Mouse (Mus musculus): ENCODE measurements around the gene Prep. TPM values are rescaled to one million over a fixed set of nuclear protein-coding genes. Genes with fewer than 3 reads are reported as not detected.

The Prep gene
- polyA plus RNA-seq, 1 experiment, result 7.8 TPM

DNA sequence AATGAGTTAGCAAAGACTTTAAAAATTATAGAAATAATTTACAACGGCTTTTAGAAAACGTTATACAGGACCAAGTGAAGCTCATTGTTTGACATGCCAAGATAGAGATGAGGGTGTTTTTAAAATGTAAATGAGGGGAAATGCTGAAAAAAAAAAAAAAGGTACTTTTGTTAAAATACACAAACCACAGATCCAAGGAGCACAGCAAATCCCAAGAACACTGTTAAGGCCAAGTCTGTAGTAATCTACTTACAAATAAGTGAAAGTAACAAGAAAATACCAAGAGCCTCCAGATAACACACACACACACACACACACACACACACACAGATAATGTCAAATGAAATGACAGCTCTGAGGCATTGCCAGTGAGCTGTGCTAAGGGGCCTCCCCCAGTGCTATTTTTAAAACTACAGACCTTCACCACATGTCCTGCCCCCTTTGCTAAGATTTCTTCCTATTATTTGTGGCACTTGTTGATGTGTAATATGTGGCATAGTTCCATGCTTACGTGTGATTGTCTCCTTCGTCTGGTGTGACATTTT, 37.6 kb downstream of the Prep start:
- Histone ChIP-seq H3K4me3 (replicated peaks; ENCODE audit: insufficient read depth, low read depth, low read length) (no peak overlapping the region), H3K4me1 (ENCODE audit: control insufficient read depth, insufficient read depth, low read length) (no peaks in the 10 kb centered on the region), H3K27me3 (ENCODE audit: control insufficient read depth, insufficient read depth, low read length) (no peaks in the 10 kb centered on the region), H3K27ac (ENCODE audit: insufficient read depth, low read length) (no peak overlapping the region)
- 42% methylated on average over 4 of the region's 4 CpGs for WGBS
- DNase-seq, result no peak
- TF ChIP-seq POLR2A (IDR thresholded peaks at IDR 0.05; ENCODE audit: borderline replicate concordance, insufficient read depth, low read length) (no peak), CTCF (IDR thresholded peaks at IDR 0.05; ENCODE audit: borderline replicate concordance, insufficient read depth, low read depth, low read length) (no peak)

GRCm38 (mm10) chr10:45106541-45106940, 39.5 kb downstream of the Prep start:
- no peak for DNase-seq
- no peak for TF ChIP-seq POLR2A (IDR thresholded peaks at IDR 0.05; ENCODE audit: borderline replicate concordance, insufficient read depth, low read length)
- TF ChIP-seq CTCF (IDR thresholded peaks at IDR 0.05; ENCODE audit: borderline replicate concordance, insufficient read depth, low read depth, low read length), result no peak

DNA sequence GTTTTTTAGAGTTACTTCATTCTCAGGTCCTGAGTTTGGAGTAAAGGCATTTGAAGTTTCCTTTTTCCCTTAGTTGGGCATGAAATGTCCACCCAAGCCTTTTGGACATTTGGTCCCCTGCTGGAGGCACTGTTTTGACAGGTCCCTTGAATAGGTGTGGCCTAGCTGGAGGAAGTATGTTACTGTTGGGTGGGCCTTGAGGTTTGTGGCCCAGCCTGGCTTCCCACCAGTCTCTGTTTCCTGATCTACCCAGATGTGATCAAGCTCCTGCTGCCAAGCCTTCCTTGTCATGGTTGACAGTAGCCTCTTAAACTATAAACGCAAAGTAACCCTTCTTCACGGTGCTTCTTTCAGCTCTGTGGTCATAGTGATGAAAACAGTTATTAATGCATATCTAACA, 40.3 kb downstream of the Prep start:
- Histone ChIP-seq H3K4me3 (replicated peaks; ENCODE audit: insufficient read depth, low read depth, low read length) (no peak overlapping the region), H3K4me1 (ENCODE audit: control insufficient read depth, insufficient read depth, low read length) (no peaks in the 10 kb centered on the region), H3K27me3 (ENCODE audit: control insufficient read depth, insufficient read depth, low read length) (no peaks in the 10 kb centered on the region), H3K27ac (ENCODE audit: insufficient read depth, low read length) (no peak overlapping the region)
- TF ChIP-seq POLR2A (IDR thresholded peaks at IDR 0.05; ENCODE audit: borderline replicate concordance, insufficient read depth, low read length) (no peak), CTCF (IDR thresholded peaks at IDR 0.05; ENCODE audit: borderline replicate concordance, insufficient read depth, low read depth, low read length) (no peak)
- no peak for DNase-seq
- WGBS, result 88% methylated on average over 2 of the region's 2 CpGs

More at GRCm38 (mm10) chr10:45106541-45106940, 39.5 kb downstream of the Prep start:
- no peaks in the 10 kb centered on the region for H3K4me1 ChIP-seq (ENCODE audit: control insufficient read depth, insufficient read depth, low read length)
- WGBS, result 97% methylated on average over 4 of the region's 4 CpGs
- no peak overlapping the region for H3K27ac ChIP-seq (ENCODE audit: insufficient read depth, low read length)
- H3K4me3 ChIP-seq (replicated peaks; ENCODE audit: insufficient read depth, low read depth, low read length), result no peak overlapping the region
- no peaks in the 10 kb centered on the region for H3K27me3 ChIP-seq (ENCODE audit: control insufficient read depth, insufficient read depth, low read length)

GRCm38 (mm10) chr10:45109041-45109440, 42.0 kb downstream of the Prep start:
- WGBS, result 98% methylated on average over 8 of the region's 8 CpGs
- DNase-seq, result no peak
- H3K27ac ChIP-seq (ENCODE audit: insufficient read depth, low read length), result no peak overlapping the region
- no peaks in the 10 kb centered on the region for H3K27me3 ChIP-seq (ENCODE audit: control insufficient read depth, insufficient read depth, low read length)
- no peaks in the 10 kb centered on the region for H3K4me1 ChIP-seq (ENCODE audit: control insufficient read depth, insufficient read depth, low read length)
- no peak overlapping the region for H3K4me3 ChIP-seq (replicated peaks; ENCODE audit: insufficient read depth, low read depth, low read length)
- TF ChIP-seq CTCF (IDR thresholded peaks at IDR 0.05; ENCODE audit: borderline replicate concordance, insufficient read depth, low read depth, low read length) (no peak), POLR2A (IDR thresholded peaks at IDR 0.05; ENCODE audit: borderline replicate concordance, insufficient read depth, low read length) (no peak)

DNA sequence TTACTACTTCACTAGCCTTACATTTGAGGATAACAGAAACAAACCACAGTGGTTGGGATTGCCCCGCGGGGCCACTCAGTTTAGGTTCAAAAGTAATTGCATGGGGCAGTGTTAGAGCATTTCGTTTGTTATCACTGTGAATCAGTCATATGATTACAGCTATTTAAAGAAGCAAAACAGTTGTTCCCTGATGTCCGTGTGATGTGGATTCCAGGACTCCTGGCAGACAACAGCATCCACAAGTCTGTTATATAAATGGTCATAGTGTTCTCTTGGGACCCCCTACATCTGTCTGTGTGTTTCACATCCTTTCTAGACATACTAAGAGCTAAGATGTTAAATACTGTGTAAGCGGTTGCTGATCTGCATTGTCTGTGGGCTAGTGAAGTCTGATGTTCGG, 43.0 kb downstream of the Prep start:
- 90% methylated on average over 6 of the region's 6 CpGs for WGBS

DNA sequence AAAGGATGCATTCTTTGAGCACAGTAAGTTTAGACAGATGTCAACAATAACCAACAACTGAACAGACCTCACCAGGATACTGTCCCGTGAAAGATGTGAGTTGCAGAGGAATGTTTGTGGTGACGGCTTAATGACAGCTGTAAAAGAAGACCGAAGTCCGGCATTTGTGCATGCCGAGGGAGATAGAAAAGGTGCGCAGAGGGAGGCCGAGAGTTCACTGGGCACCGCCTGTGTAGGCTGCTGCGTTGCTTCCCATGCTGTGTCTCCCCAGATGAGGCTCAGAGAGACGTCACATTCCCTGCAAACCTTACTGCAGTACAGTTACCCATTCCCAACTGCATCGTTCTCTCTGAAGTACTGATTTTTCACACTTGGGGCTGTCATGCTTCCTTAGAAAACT, 45.9 kb downstream of the Prep start:
- DNase-seq, result no peak
- TF ChIP-seq POLR2A (IDR thresholded peaks at IDR 0.05; ENCODE audit: borderline replicate concordance, insufficient read depth, low read length) (no peak), CTCF (IDR thresholded peaks at IDR 0.05; ENCODE audit: borderline replicate concordance, insufficient read depth, low read depth, low read length) (no peak)
- WGBS, result 72% methylated on average over 11 of the region's 11 CpGs
- Histone ChIP-seq H3K4me3 (replicated peaks; ENCODE audit: insufficient read depth, low read depth, low read length) (no peak overlapping the region), H3K4me1 (ENCODE audit: control insufficient read depth, insufficient read depth, low read length) (no peaks in the 10 kb centered on the region), H3K27me3 (ENCODE audit: control insufficient read depth, insufficient read depth, low read length) (no peaks in the 10 kb centered on the region), H3K27ac (ENCODE audit: insufficient read depth, low read length) (no peak overlapping the region)

More for the DNA sequence above, 43.0 kb downstream of the Prep start:
- Histone ChIP-seq H3K27ac (ENCODE audit: insufficient read depth, low read length) (no peak overlapping the region), H3K27me3 (ENCODE audit: control insufficient read depth, insufficient read depth, low read length) (no peaks in the 10 kb centered on the region), H3K4me3 (replicated peaks; ENCODE audit: insufficient read depth, low read depth, low read length) (no peak overlapping the region), H3K4me1 (ENCODE audit: control insufficient read depth, insufficient read depth, low read length) (no peaks in the 10 kb centered on the region)
- no peak for TF ChIP-seq CTCF (IDR thresholded peaks at IDR 0.05; ENCODE audit: borderline replicate concordance, insufficient read depth, low read depth, low read length)
- TF ChIP-seq POLR2A (IDR thresholded peaks at IDR 0.05; ENCODE audit: borderline replicate concordance, insufficient read depth, low read length), result no peak
- DNase-seq, result no peak

- 75% methylated on average over 4 of the region's 4 CpGs for WGBS
- no peak for DNase-seq
Measured at GRCm38 (mm10) chr10:45114462-45114861, 47.5 kb downstream of the Prep start.

GRCm38 (mm10) chr10:45116832-45117231, 49.8 kb downstream of the Prep start:
- WGBS, result 91% methylated on average over 5 of the region's 5 CpGs
- TF ChIP-seq CTCF (IDR thresholded peaks at IDR 0.05; ENCODE audit: borderline replicate concordance, insufficient read depth, low read depth, low read length) (no peak), POLR2A (IDR thresholded peaks at IDR 0.05; ENCODE audit: borderline replicate concordance, insufficient read depth, low read length) (no peak)
- Histone ChIP-seq H3K27ac (ENCODE audit: insufficient read depth, low read length) (no peak overlapping the region), H3K4me1 (ENCODE audit: control insufficient read depth, insufficient read depth, low read length) (no peaks in the 10 kb centered on the region), H3K27me3 (ENCODE audit: control insufficient read depth, insufficient read depth, low read length) (no peaks in the 10 kb centered on the region), H3K4me3 (replicated peaks; ENCODE audit: insufficient read depth, low read depth, low read length) (no peak overlapping the region)
- DNase-seq, result no peak

More at GRCm38 (mm10) chr10:45114462-45114861, 47.5 kb downstream of the Prep start:
- H3K4me1 ChIP-seq (ENCODE audit: control insufficient read depth, insufficient read depth, low read length), result no peaks in the 10 kb centered on the region
- H3K27ac ChIP-seq (ENCODE audit: insufficient read depth, low read length), result no peak overlapping the region
- no peaks in the 10 kb centered on the region for H3K27me3 ChIP-seq (ENCODE audit: control insufficient read depth, insufficient read depth, low read length)
- TF ChIP-seq POLR2A (IDR thresholded peaks at IDR 0.05; ENCODE audit: borderline replicate concordance, insufficient read depth, low read length) (no peak), CTCF (IDR thresholded peaks at IDR 0.05; ENCODE audit: borderline replicate concordance, insufficient read depth, low read depth, low read length) (peak; percentile 49; the same call in 1 of the 2 replicates)
- no peak overlapping the region for H3K4me3 ChIP-seq (replicated peaks; ENCODE audit: insufficient read depth, low read depth, low read length)
